ENCODE assay signal across 19 mouse cellular contexts in the genomic region with DNA sequence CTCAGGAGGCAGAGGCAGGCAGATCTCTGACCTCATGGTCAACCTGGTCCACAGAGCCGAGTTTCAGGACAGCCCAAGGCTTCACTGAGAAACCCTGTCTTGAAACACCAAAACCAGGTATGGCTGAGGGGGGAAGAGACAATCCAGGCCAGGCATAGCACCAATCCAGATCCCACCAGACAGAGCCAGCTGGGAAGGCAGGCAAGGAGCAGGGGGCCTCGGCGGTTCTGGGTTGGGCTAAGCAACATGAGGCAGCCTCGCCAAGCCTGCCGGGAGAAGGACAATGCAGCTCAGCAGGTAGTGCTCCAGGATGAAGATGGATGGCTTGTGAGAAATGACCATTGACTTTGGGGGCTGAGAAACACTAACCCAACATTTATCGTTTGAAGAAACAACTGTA.
"Had no signal": no experiment of that assay in that cellular context is flagged by ENCODE, and none has a peak within 500 bp of the region (broad histone marks: within the 10 kb centered on the region; RNA-seq: fewer than 3 reads in every experiment).

No protein-coding gene starts in this region.

- H3K27ac ChIP-seq: lung, embryonic 15.5 days; midbrain, embryonic 10.5 days; midbrain, embryonic 12.5 days; neural tube, embryonic 13.5 days; neural tube, embryonic 15.5 days had no signal

- H3K4me3 ChIP-seq: lung, embryonic 15.5 days; midbrain, embryonic 10.5 days; midbrain, embryonic 12.5 days; myocyte; neural tube, embryonic 13.5 days; neural tube, embryonic 15.5 days had no signal

- H3K9ac ChIP-seq: liver, postnatal 0 days; lung, embryonic 15.5 days; midbrain, embryonic 12.5 days; neural tube, embryonic 13.5 days; neural tube, embryonic 15.5 days had no signal

- H3K9me3 ChIP-seq: lung, embryonic 15.5 days; midbrain, embryonic 10.5 days; midbrain, embryonic 12.5 days; neural tube, embryonic 13.5 days; neural tube, embryonic 15.5 days had no signal

- H3K4me1 ChIP-seq: lung, embryonic 15.5 days; midbrain, embryonic 12.5 days; neural tube, embryonic 13.5 days had no signal

- H3K27me3 ChIP-seq: lung, embryonic 15.5 days; neural tube, embryonic 13.5 days had no signal

- H3K36me3 ChIP-seq: lung, embryonic 15.5 days; midbrain, embryonic 10.5 days; midbrain, embryonic 12.5 days; neural tube, embryonic 13.5 days; neural tube, embryonic 15.5 days had no signal

- DNase-seq: liver, postnatal 0 days; lung, adult 2 months; lung, postnatal 14 days; lung, postnatal 4 days; midbrain, embryonic 14.5 days; retina, postnatal 1 day; right cerebral cortex, adult 18-20 months; right cerebral cortex, postnatal 25 days; right cerebral cortex, postnatal 4 days; spleen, adult 18-20 months; thymus, adult 18-20 months; thymus, postnatal 14 days; thymus, postnatal 36 days had no signal
